Mouse (Mus musculus): ENCODE data around the gene Dynll2. TPM values are rescaled to one million over a fixed set of nuclear protein-coding genes. Genes with fewer than 3 reads are reported as not detected.
"Not testable (repeated sequence)": the region's sequence is repeated elsewhere in the genome, so short reads cannot be mapped to it uniquely, and the experiment has no call there.

Gene Dynll2
- total RNA-seq, 1 experiment from 2014 or later, result 36.5 TPM

DNA sequence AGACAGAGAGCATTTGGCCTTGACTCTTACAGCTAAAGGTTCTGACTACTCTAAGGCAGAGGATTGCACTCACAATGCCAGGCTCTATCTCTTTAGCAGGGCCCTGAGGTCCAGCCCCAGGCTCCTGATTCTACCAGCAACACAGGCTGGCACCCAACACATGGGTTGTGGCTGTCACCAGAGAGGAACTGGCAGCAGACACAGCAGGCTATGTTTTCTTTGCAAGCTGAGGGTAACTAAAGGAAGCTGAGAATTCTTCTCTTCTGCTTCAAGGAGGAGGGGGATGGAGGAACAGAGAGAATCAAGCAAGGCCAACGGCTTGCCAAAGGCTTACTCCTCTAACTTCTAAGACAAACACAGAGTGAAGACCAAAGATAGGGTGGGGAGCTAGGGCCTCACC, 21.3 kb upstream of the Dynll2 start:
- no peak for ATAC-seq (replicated peaks in 1 of 2; ENCODE audit: insufficient read depth in 1 of 2, low FRiP score in 2 of 2, low TSS enrichment in 1 of 2, low read depth in 1 of 2, poor library complexity in 2 of 2, severe bottlenecking in 2 of 2)

DNA sequence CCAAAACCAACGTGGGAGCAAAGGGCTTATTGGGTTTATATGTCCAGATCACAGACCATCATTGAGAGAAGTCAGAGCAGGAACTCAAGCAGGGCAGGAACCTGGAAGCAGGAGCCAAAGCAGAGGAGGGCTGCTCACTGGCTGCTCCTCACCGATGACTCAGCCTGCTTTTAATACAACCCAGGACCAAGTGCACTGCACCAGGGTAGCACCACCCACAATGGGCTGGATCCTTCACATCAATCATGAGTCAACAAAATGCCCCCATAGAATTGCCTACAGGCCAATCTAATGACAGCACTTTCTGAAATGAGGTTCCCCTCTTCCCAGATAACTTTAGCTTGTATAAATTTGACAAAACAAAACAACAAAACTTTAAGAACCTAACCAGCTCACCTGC, 16.8 kb upstream of the Dynll2 start:
- ATAC-seq (replicated peaks in 1 of 2; ENCODE audit: insufficient read depth in 1 of 2, low FRiP score in 2 of 2, low TSS enrichment in 1 of 2, low read depth in 1 of 2, poor library complexity in 2 of 2, severe bottlenecking in 2 of 2), result no peak

DNA sequence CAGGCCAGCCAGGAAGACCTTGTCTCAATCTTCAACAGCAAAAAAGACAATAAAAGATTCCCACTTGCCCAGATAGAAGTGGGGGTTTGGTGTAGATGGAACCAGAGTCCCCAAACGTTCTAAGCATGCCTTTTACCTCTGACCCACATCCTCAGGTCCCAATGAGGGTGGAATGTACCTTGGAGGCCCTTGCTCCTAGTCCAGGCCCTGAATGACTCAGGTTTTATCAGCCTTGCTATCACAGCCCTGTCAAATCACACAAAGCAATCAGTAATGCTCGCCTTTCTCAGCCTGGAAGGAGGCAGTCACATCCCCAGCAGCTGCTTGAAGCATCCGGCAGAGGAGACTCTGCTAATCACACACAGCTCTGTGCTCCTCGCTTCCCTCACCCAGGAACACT, 15.4 kb upstream of the Dynll2 start:
- no peak for ATAC-seq (replicated peaks in 1 of 2; ENCODE audit: insufficient read depth in 1 of 2, low FRiP score in 2 of 2, low TSS enrichment in 1 of 2, low read depth in 1 of 2, poor library complexity in 2 of 2, severe bottlenecking in 2 of 2)

DNA sequence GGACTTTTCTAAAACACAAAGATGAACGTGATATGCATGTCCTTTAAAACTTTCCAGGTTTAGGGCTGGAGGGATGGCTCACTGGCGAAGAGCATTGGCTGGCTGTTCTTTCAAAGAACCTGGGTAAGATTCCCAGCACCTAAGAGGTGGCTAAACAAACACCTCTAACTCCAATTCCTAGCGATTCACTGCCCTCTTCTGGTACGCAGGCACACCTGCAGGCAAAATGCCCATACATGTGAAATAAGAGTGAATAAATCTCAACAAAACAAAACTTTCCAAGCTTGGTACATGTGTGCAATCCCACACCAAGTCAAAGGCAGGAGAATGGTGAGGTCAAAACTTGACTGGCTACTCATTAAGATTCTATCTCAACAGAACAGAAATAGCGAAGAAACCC, 12.4 kb upstream of the Dynll2 start:
- ATAC-seq (replicated peaks in 1 of 2; ENCODE audit: insufficient read depth in 1 of 2, low FRiP score in 2 of 2, low TSS enrichment in 1 of 2, low read depth in 1 of 2, poor library complexity in 2 of 2, severe bottlenecking in 2 of 2), result no peak

DNA sequence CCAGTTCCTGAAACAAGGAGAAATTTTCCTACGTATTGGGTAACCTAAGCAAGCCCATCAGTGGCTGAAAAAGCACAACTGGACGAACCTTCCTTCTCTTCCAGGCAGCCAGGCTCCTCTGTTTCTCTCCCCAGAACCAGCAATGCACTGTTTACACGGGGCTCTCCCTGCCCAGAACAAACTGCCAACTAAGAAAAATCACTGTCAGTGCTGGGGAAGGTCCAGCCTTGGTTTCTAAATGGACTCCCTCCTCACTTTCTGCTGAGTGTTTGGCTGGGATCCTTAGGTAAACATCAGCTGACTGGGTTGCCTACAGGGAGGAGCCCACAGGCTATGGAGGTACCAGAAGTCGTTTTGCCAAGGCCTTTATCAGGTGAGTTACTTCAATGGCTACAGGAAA, 4.5 kb upstream of the Dynll2 start:
- ATAC-seq (replicated peaks in 1 of 2; ENCODE audit: insufficient read depth in 1 of 2, low FRiP score in 2 of 2, low TSS enrichment in 1 of 2, low read depth in 1 of 2, poor library complexity in 2 of 2, severe bottlenecking in 2 of 2), result no peak

DNA sequence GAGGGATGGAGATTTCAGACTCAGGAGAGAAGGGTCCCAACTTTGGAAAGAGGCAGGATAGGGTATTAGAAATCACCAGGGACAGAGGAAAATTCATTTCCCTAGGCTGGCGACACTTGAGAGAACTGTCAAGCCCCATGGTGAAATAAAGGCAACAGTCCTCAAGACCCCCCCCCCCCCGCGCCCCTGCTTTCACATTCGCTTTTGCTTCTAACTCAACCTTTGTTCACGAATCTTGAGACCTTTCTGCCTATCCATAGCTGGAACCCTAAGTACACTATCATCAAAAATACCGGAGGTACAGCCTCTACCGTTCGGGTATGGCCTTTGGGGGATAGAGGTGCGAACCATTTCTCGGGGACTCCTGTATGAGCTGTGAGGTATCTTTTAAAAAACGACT, 528 bp upstream of the Dynll2 start:
- ATAC-seq (replicated peaks in 1 of 2; ENCODE audit: insufficient read depth in 1 of 2, low FRiP score in 2 of 2, low TSS enrichment in 1 of 2, low read depth in 1 of 2, poor library complexity in 2 of 2, severe bottlenecking in 2 of 2), result no peak

DNA sequence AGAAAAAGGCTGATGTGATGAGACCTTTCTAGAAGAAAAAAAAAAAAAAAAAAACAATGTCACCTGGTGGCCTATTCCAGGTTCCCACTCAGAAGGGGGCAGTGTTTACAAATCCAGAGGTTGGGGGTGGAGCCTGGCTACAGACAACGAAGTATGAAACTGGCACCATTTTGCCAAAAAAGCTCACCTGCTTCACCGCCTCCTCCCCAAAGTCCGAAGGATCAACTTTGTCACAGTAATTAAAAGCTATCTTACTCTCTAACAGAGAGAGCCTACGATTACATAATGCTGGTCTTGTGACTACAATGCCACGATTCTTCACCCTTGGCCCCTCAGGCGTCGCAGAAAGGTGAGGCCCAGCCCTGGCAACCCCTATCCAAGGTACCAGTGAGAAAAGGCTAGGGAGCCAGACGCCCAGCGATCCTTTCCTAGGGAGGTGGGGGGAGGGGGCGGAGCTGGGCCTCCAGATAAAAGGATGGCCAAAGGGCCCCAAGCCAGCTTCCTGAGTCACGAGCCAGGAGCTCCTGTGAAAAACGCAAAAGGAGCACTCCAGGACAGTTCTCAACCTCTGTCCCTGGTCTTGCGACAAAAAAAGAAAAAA, 1.1 kb downstream of the Dynll2 start:
- ATAC-seq (replicated peaks in 1 of 2; ENCODE audit: insufficient read depth in 1 of 2, low FRiP score in 2 of 2, low TSS enrichment in 1 of 2, low read depth in 1 of 2, poor library complexity in 2 of 2, severe bottlenecking in 2 of 2), result peak; percentile 26 to 54; a peak in 2 of 4 replicates

DNA sequence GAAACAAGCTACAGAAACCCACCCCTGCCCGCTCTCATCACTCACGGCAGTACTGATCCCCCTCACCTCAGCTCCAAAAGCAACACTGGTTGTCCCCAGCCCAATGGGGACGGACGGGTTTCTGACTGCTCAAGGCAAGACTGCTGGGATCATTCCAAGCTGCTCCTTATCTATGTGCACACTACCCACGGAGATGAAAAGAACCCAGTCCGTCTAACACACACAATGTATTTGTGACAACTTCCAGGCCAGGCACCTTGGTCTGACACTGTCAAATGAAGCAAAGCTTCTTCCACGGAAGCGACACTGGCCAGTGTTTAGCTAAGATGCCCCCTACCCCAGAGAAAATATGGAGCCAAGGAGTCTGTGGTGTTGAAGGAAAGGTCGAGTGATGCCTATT, 1.7 kb downstream of the Dynll2 start:
- ATAC-seq (replicated peaks in 1 of 2; ENCODE audit: insufficient read depth in 1 of 2, low FRiP score in 2 of 2, low TSS enrichment in 1 of 2, low read depth in 1 of 2, poor library complexity in 2 of 2, severe bottlenecking in 2 of 2), result no peak

DNA sequence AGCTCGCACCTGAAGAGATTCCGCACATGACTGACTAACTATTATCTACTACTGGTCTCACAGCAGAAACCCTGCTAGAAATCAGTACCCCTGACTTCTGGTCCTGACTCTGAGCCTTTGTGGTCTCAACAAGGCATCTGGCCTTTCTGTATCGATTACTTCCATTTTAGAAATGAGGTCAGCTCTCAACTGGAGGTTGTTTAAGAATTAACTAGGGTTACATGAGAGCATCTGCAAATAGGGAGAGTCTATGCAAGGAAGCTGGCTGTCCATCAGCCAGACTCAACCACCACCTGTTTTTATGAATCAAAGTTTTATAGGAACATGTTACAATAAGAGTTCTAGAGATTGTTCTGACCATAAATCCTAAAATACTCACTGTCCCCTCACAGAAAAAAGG, 2.8 kb downstream of the Dynll2 start:
- no peak for ATAC-seq (replicated peaks in 1 of 2; ENCODE audit: insufficient read depth in 1 of 2, low FRiP score in 2 of 2, low TSS enrichment in 1 of 2, low read depth in 1 of 2, poor library complexity in 2 of 2, severe bottlenecking in 2 of 2)

DNA sequence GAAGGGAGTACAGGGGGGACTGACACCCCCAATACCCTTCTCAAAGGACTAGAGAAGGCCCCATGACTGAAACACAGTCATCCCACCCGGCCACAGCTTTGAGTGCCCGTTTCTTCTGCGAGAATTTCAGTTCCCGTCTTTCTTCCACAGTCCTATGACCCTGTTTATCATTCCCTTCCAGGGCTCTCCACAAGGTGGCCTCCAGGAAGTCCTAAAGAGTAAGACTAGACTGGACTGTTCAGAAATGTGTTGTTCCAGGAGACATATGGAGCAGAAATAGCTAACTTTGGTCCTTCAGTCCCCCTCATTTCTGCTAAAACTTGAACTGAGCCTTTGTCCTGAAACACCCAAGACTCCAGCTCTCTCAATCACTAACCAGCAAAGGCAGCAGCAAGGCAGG, 8.4 kb downstream of the Dynll2 start:
- ATAC-seq (replicated peaks in 1 of 2; ENCODE audit: insufficient read depth in 1 of 2, low FRiP score in 2 of 2, low TSS enrichment in 1 of 2, low read depth in 1 of 2, poor library complexity in 2 of 2, severe bottlenecking in 2 of 2), result no peak

DNA sequence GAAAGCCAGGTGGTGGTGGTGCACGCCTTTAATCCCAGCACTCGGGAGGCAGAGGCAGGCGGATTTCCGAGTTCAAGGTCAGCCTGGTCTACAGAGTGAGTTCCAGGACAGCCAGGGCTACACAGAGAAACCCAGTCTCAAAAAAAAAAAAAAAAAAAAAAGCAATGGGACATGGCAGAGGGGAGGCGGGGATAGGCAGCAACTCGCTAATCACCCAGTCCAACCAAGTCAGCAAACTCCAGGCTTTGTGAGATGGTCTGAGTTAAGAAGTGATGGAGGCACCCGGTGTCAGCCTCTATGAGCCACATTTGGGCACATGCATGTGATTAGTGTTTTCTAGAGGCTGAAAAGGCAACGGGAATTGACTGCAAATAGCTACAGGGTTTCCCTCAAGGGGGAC, 10.3 kb downstream of the Dynll2 start:
- not testable (repeated sequence) for ATAC-seq (replicated peaks in 1 of 2; ENCODE audit: insufficient read depth in 1 of 2, low FRiP score in 2 of 2, low TSS enrichment in 1 of 2, low read depth in 1 of 2, poor library complexity in 2 of 2, severe bottlenecking in 2 of 2)

DNA sequence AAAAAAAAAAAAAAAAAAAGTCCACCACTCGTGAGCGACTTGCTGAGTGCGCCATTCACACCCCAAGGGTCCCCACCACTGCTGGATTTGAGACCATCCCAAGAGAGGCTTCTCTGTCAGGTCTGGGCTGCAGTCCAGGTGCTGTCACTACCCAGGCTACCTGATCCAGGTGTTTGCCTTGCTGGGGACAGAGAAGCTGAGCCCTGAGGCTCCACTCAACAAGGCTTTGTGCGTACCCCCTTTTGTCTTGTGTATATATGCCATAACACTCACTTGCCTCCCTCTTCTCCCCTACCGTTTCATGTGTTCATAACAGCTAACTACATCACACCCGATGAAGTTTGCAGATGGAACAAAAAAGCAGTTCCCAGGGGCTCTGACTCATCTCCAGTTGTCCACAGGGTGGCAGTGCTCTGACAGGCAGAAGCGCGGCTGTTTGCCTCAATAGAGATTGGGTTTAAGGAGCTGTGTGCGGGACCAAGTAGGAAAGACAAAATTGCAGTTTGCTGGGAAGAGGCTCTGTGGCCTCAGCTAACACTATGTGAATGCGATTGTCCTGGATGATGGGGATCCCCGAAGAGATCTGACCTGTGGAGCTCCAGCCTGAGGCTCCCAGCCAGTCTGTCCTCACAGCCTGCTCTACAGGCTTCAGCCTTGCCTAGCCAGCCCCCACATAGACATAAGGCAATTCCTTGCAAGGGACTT, 12.7 kb downstream of the Dynll2 start:
- ATAC-seq (replicated peaks in 1 of 2; ENCODE audit: insufficient read depth in 1 of 2, low FRiP score in 2 of 2, low TSS enrichment in 1 of 2, low read depth in 1 of 2, poor library complexity in 2 of 2, severe bottlenecking in 2 of 2), result peak; percentile 71 to 76

DNA sequence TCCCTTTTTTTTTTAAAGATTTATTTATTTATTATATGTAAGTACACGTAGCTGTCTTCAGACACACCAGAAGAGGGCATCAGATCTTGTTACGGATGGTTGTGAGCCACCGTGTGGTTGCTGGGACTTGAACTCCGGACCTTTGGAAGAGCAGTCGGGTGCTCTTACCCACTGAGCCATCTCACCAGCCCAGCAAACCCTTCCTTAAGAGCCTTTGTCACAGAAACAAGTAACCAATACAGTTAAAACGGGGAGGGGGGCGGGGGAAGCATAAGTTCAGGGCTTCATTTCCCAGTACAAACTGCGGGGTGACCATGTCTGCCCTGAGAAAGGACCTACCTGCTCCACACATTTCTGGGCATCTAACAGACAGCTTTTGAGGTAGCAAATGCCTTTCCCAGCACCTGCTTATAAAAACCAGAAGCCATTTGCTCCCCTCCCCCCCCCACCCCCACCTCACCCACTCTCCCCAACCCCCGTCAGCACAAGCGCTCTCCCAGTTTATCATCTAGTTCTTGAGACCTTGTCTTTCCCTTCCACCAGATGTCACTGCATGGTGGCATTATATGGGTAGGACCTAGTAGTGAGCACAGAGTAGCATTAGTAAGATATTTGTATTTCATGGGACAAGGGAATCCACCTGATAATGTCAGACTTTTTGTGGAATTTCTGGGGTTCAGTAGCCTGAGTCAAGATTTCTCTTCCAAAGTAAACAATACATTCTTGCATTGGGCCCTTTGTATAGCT, 13.6 kb downstream of the Dynll2 start:
- peak in 1 of 2 experiments; percentile 46; a peak in 1 of 4 replicates for ATAC-seq (replicated peaks in 1 of 2; ENCODE audit: insufficient read depth in 1 of 2, low FRiP score in 2 of 2, low TSS enrichment in 1 of 2, low read depth in 1 of 2, poor library complexity in 2 of 2, severe bottlenecking in 2 of 2)

DNA sequence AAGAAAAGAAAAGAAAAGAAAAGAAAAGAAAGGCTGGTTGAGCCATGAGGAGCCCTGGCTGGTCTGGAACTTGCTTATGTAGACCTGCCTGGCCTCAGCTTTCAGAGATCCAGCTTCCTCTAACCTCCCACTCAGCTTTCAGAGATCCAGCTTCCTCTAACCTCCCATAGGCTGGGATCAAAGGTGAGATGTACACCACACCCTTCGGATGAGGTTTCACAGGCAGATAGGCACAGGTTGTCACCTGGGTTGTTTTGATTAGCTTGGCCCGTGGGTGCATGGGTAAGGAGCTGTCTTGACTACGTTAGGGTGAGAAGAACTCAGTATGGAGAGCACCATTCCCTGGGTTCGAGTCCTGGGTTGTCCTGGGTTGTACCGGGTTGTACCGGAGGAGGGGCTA, 14.5 kb downstream of the Dynll2 start:
- ATAC-seq (replicated peaks in 1 of 2; ENCODE audit: insufficient read depth in 1 of 2, low FRiP score in 2 of 2, low TSS enrichment in 1 of 2, low read depth in 1 of 2, poor library complexity in 2 of 2, severe bottlenecking in 2 of 2), result no peak

DNA sequence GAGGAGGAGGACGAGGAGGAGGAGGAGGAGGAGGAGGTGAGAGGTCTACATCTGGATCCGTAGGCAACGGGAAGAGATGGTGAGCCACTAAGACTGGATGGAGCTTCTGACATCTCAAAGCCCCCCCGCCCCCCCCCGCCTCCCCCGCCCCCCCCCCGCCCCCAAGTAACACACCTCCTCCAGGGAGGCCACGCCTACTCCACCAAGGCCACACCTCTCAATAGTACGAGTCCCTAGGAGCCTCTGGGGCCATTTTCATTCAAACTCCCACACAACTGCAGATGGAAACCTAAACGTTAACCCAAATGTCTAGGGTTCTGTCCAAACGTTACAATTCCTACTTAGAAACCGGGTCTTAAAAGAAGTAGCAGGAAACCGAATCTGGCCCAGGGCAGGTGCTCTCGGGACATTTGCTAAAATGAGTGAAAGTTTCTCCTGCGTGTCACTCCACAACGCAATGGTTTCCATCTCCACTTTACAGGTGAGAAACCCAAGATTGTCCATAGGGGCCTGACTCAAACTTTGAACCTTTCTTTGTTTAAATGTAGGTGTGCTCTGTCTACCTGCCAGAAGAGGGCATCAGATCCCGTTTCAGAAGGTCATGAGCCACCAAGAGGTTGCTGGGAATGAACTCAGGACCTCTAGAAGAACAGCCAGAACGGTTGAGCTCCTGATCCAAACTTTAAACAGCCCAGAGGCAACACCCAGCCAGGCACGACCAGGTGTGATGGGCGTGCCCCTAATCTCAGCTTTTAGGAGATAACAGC, 18.8 kb downstream of the Dynll2 start:
- no peak for ATAC-seq (replicated peaks in 1 of 2; ENCODE audit: insufficient read depth in 1 of 2, low FRiP score in 2 of 2, low TSS enrichment in 1 of 2, low read depth in 1 of 2, poor library complexity in 2 of 2, severe bottlenecking in 2 of 2)

DNA sequence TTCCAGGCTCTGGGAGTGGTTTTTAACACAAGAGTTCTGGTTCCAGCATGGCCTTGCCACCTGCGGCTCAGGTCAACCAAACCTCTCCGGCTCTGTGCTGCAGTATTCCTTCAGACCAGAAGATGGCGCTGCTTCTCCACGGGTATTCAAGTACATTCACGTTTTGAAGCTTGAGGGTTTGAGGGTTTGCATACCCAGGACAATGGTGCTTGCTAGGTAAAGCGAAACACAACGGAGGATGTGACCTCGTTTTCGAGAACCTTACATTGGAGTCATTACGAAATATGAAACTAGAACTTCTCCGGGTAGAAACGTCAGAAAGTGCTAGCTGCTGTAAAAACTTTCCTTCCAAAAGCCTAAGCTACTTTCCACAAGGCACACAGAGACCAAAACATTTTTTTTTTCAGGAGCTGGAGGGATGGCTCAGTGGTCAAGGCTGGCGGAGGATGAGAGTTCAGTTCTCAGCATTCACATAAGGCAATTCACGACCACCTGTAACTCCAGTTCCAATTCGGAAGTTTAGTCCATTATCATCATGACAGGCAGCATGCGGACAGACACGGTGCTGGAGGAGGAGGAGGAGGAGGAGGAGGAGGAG, 19.5 kb downstream of the Dynll2 start:
- peak; percentile 83 to 87 for ATAC-seq (replicated peaks in 1 of 2; ENCODE audit: insufficient read depth in 1 of 2, low FRiP score in 2 of 2, low TSS enrichment in 1 of 2, low read depth in 1 of 2, poor library complexity in 2 of 2, severe bottlenecking in 2 of 2)

DNA sequence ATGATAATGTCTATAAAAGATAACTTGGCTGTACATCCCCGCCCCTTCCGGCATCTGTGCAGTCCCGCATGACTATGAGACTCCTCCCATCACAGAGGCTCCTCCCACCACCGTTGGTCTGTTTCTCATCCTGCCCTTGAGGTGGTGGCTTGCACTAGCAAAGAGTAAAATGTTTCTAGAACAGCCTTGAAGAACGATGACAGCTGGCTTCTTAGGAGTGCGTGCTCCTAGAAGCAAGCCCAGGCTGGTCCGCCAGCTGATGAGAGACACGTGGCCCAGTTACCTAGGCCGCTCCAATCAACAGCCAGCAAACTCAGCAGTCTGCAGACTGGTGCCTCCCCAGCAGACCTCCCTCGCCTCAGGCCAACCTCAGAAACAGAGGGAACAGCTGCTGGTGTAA, 21.1 kb downstream of the Dynll2 start:
- no peak for ATAC-seq (replicated peaks in 1 of 2; ENCODE audit: insufficient read depth in 1 of 2, low FRiP score in 2 of 2, low TSS enrichment in 1 of 2, low read depth in 1 of 2, poor library complexity in 2 of 2, severe bottlenecking in 2 of 2)

DNA sequence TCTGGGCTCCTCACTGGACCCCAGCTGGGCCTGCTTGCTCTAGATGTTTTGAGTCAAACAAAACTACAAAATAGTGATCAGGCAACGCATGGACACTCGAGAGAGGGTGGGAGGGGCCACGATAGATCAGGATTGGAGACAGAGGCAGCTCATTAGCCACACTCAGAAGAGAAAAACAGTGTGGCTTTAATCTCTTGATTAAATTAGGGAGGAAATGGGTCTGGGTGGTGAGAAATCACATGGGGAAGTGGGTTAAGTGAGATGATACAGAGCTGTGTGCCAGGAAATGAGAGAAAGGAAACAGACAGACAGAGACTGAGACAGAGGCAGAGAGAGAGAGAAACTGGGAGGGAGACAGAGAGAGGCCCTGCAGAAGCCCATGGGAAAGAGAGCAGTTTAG, 22.0 kb downstream of the Dynll2 start:
- ATAC-seq (replicated peaks in 1 of 2; ENCODE audit: insufficient read depth in 1 of 2, low FRiP score in 2 of 2, low TSS enrichment in 1 of 2, low read depth in 1 of 2, poor library complexity in 2 of 2, severe bottlenecking in 2 of 2), result no peak

Measured in hematopoietic stem cell, adult 5-6 weeks (primary cell).